Mouse (Mus musculus) limb, embryonic 14.5 days (tissue): Measurements from ENCODE around the gene Acvrl1. TPM values are rescaled to one million over a fixed set of nuclear protein-coding genes. Genes with fewer than 3 reads are reported as not detected.

Source experiments
- ATAC-seq: fragments of 200-750 bp; cut with Nextera tagmentation; 2 replicates; pipeline ENCODE4 v1.8.0; 2017; ENCODE audit warnings: low read depth, moderate number of reproducible peaks, moderate TSS enrichment; ENCODE audit not compliant: low FRiP score
- DNase-seq: peaks from one replicate; pipeline ENCODE4 v3.0.0-alpha.2; 2015; ENCODE audit warnings: low spot score
- H3K27ac ChIP-seq: fragments of 300-500 bp; sonication (generic); replicated peaks from 2 replicates; pipeline ENCODE4 v1.5.1; 2014; ENCODE audit warnings: low read depth, mild to moderate bottlenecking, low read length, moderate library complexity, mixed read lengths
- H3K27me3 ChIP-seq: fragments of 300-500 bp; sonication (generic); 2 replicates; pipeline ENCODE4 v1.6.1; 2014; ENCODE audit warnings: low read length, mixed read lengths; ENCODE audit not compliant: control insufficient read depth, insufficient read depth
- H3K36me3 ChIP-seq: fragments of 300-500 bp; sonication (generic); 2 replicates; pipeline ENCODE4 v1.6.1; 2014; ENCODE audit warnings: mild to moderate bottlenecking, low read length, moderate library complexity, mixed read lengths; ENCODE audit not compliant: control insufficient read depth, insufficient read depth
- H3K4me1 ChIP-seq: fragments of 300-500 bp; sonication (generic); 2 replicates; pipeline ENCODE4 v1.6.1; 2014; ENCODE audit warnings: antibody characterized with exemption, low read length, mixed read lengths; ENCODE audit not compliant: control insufficient read depth, insufficient read depth
- H3K4me2 ChIP-seq: fragments of 300-500 bp; sonication (generic); replicated peaks from 2 replicates; pipeline ENCODE4 v1.6.1; 2014; ENCODE audit warnings: low read depth, mild to moderate bottlenecking, low read length, moderate library complexity; ENCODE audit not compliant: severe bottlenecking
- H3K4me3 ChIP-seq: fragments of 300-500 bp; sonication (generic); replicated peaks from 2 replicates; pipeline ENCODE4 v1.5.1; 2014; ENCODE audit warnings: low read length
- H3K9ac ChIP-seq: fragments of 300-500 bp; sonication (generic); 2 replicates; pipeline ENCODE4 v1.6.1; 2014; ENCODE audit warnings: mild to moderate bottlenecking, low read depth, low read length, moderate library complexity; ENCODE audit not compliant: severe bottlenecking
- H3K9me3 ChIP-seq: fragments of 300-500 bp; sonication (generic); 2 replicates; pipeline ENCODE4 v1.6.1; 2016; ENCODE audit warnings: low read length; ENCODE audit not compliant: control insufficient read depth
- POLR2A ChIP-seq: fragments of 200-500 bp; IDR thresholded peaks from 2 replicates; pipeline ENCODE4 v1.8.0; 2012; ENCODE audit warnings: inconsistent platforms, mild to moderate bottlenecking, moderate library complexity, borderline replicate concordance; ENCODE audit not compliant: insufficient read depth, insufficient read length; ENCODE audit errors: extremely low read depth
- WGBS: fragments of 180-500 bp; shearing (Covaris S2); extraction: QIAGEN DNeasy Blood & Tissue Kit; methylation state at CpG from one replicate; pipeline ENCODE4 v1.1.7; 2014; 5-methylcytosine and 5-hydroxymethylcytosine counted together
- polyA plus RNA-seq, 2 experiments: library from polyadenylated mRNA; depleted of rRNA in 1 of 2; stranded (reverse) in 1 of 2; unstranded in 1 of 2; fragments of >200 nt; fragmentation: Nextera tagmentation in 1 of 2; extraction: Ambion mirVana in 1 of 2; gene quantifications; 2 replicates each; pipeline versions ENCODE4 v1.2.1 to v1.2.3; 2012 to 2014

Gene Acvrl1
- polyA plus RNA-seq, 2 experiments = 8.2 to 16.1 TPM

DNA sequence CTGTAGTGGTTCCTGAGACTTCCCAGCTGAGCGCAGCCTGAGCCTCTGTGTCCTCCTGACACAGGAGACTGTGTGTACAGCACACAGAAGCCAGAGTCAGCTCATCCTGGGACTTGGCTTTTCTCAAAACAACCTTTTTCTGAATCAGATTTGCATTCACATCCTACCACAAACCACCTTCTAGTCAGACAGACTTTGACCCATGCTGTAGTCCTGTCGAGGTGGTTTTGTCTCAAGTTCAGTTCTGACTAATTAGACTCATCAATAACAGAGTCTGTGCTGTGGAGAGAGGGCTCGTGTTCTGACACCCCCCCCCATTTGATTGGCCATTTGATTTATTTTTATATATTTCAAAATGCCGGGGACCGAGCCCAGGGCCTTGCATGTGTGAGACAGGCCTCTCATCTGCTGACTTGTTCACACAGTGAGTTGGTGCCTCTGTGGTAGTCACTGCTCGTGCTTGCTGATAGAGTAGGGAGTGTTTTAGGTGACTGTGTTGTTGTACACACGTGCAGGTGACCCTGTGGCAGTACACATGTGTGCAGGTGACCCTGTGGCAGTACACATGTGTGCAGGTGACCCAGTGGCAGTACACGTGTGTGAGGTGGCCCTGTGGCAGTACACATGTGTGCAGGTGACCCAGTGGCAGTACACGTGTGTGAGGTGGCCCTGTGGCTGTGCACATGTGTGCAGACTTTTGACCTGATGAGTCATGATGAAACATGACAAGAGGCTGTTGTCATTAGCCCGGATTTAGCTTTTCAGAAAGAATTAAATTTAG lies 61.8 kb downstream of the Acvrl1 start:
- Histone ChIP-seq H3K4me3 (no peak overlapping the region), H3K9ac (no peak overlapping the region), H3K4me1 (peaks cover 6% of the 10 kb centered on the region; the same call in 1 of the 2 replicates), H3K9me3 (0 out of 2 replicates have a peak, but pooled peaks cover 2% of the 10 kb centered on the region), H3K27me3 (no peaks in the 10 kb centered on the region), H3K4me2 (no peak overlapping the region), H3K27ac (no peak overlapping the region), H3K36me3 (peaks cover 19% of the 10 kb centered on the region)
- DNase-seq (no peak), ATAC-seq (no peak)
- no peak for TF ChIP-seq POLR2A
- WGBS = 78% methylated on average over 10 of the region's 10 CpGs

DNA sequence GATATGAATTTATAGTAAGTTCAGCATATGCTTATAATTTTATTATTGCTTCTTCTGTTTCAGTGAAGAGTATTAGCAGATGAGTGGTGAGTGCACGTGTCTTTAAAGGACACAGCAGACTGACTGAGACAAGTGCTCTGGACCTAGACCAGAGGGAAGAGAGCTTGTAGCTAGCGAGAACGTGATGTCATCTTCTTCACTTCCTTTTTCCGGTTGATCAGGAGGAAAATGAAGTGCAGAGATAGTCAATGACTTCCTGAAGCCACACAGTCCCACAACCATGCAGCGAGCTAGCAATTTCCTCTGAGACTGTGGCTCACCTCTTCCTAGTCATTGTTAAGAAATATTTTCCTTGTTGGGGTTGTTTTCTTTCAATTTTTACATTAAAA lies 62.4 kb downstream of the Acvrl1 start:
- Histone ChIP-seq H3K27ac (no peak overlapping the region), H3K36me3 (peaks cover 21% of the 10 kb centered on the region)
- 77% methylated on average over 5 of the region's 5 CpGs for WGBS

DNA sequence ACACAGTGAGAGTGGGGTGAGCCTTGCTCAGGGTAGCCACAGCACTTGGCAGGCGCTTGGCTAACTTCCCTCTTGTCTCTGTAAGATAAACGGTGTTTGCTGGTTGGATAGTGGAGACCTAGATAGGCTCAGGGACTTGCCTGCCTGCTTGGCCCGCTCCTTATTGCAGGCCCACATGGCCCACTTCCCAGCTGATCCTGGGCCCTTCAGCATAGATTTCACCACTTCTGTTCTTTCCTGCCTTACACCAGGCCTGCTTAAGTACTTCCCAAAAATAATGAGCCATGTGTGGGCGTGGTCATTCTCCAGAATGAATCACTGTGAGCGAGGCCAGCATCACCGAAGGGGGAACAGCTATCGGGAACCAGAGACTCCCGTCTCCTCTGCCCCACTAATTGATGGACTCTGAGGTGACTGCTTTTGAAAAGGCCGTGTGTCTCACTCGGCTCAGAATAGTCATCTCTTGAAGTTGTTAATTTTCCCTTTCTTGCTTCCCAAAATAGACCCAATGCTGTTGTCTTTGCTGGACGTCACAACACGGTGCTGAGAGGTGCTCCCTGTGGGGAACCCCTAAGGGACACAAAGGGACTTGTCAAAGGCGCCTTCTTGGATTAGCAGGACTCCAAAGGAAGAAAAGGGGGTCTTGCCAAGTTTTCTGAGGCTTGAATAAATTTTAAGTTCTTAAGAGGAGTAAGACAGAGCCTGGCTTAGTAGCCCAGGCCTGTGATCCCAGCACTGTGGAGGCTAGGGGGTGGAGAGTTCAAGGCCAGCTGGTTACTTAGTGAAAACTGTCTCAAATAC lies 63.3 kb downstream of the Acvrl1 start:
- Histone ChIP-seq H3K27me3 (no peaks in the 10 kb centered on the region), H3K4me3 (no peak overlapping the region), H3K4me1 (peaks cover 6% of the 10 kb centered on the region; the same call in 1 of the 2 replicates), H3K27ac (no peak overlapping the region), H3K36me3 (peaks cover 29% of the 10 kb centered on the region), H3K4me2 (no peak overlapping the region), H3K9ac (no peak overlapping the region), H3K9me3 (no peaks in the 10 kb centered on the region)
- 46% methylated on average over 13 of the region's 13 CpGs for WGBS
- peak; percentile 60; the same call in 1 of the 2 replicates for ATAC-seq
- no peak for DNase-seq
- TF ChIP-seq POLR2A = no peak

More for the DNA sequence above, 62.4 kb downstream of the Acvrl1 start:
- Histone ChIP-seq H3K4me1 (peaks cover 6% of the 10 kb centered on the region; the same call in 1 of the 2 replicates), H3K4me2 (no peak overlapping the region), H3K4me3 (no peak overlapping the region), H3K9me3 (no peaks in the 10 kb centered on the region), H3K9ac (no peak overlapping the region), H3K27me3 (no peaks in the 10 kb centered on the region)
- TF ChIP-seq POLR2A = no peak
- DNase-seq (no peak), ATAC-seq (no peak)

DNA sequence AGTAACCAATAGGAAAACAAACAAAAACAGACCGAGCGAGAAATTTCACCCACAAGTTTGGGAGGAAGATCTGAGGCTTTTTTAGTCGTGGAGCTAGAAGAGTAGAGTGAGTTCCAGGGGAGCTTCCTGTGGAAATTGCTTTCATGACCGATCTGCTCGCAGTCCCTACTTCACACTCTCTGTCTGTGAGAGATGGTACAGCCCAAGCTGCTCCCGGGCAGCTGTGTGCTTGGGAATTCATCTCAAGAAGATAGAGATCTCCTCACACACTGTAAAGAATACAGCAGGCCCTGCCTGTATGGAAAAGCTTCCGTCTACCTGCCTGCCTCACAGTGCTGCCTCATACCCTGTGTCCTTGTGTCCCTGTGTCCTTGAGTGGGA lies 63.9 kb downstream of the Acvrl1 start:
- WGBS = 66% methylated on average over 7 of the region's 7 CpGs
- no peak overlapping the region for H3K4me2 ChIP-seq
- no peak for TF ChIP-seq POLR2A
- peaks cover 35% of the 10 kb centered on the region for H3K36me3 ChIP-seq
- H3K27ac ChIP-seq = no peak overlapping the region
- peaks cover 6% of the 10 kb centered on the region; the same call in 1 of the 2 replicates for H3K4me1 ChIP-seq
- no peaks in the 10 kb centered on the region for H3K27me3 ChIP-seq
- ATAC-seq = no peak
- H3K9ac ChIP-seq = no peak overlapping the region
- no peaks in the 10 kb centered on the region for H3K9me3 ChIP-seq
- H3K4me3 ChIP-seq = no peak overlapping the region
- DNase-seq = no peak

DNA sequence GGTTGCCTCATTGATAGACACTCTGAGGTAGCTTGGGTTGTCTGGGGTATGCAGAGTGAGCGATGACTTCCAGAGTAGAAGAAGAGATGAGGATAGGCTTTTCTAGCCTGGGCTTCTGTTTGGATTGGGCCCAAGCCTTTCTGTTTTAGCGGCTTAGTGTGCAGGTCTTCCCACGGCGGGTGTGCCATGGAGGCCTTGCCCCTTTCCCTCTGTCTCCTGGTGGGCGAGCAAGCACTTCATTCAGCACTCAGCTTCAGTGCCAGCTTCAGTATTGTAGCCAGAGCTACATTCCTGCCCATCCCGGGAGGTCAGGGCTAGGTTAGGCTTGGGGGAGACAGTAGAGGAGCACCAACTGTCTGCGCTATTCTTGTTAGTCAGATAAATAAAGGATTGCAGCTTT lies 64.3 kb downstream of the Acvrl1 start:
- Histone ChIP-seq H3K27ac (no peak overlapping the region), H3K9ac (no peak overlapping the region), H3K4me1 (peaks cover 6% of the 10 kb centered on the region; the same call in 1 of the 2 replicates), H3K36me3 (peaks cover 39% of the 10 kb centered on the region), H3K9me3 (no peaks in the 10 kb centered on the region), H3K4me2 (no peak overlapping the region), H3K27me3 (no peaks in the 10 kb centered on the region), H3K4me3 (no peak overlapping the region)
- 82% methylated on average over 7 of the region's 7 CpGs for WGBS
- no peak for TF ChIP-seq POLR2A
- ATAC-seq = no peak
- DNase-seq = no peak
